Mouse (Mus musculus): Measurements from ENCODE around the gene Wfdc2. TPM values are rescaled to one million over a fixed set of nuclear protein-coding genes. Genes with fewer than 3 reads are reported as not detected.
"Not testable (repeated sequence)": the region's sequence is repeated elsewhere in the genome, so short reads cannot be mapped to it uniquely, and the experiment has no call there.

The Wfdc2 gene
- polyA plus RNA-seq, 1 experiment from 2014 or later = 0.15 TPM

DNA sequence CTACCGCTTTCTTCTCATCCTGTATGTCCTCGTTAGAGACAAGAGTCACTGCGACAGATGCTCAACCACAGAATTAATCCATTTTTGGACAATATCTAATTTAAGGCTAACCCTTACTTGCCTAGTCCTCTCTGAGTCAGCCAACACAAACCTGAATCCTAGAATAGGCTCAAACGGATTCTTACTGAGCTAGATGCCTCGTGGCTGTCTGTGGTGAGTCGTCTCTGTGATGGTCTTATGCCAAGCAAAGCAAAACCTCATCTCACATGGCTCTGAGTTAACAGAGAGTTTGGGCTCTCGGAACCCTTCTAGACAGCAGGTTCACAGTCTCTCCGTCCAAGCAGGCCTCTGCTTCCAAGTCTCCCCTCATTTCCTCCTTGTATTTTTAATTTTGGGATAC is 42.2 kb downstream of the Wfdc2 start:
- H3K27me3 ChIP-seq = no peaks in the 10 kb centered on the region
- TF ChIP-seq CTCF (IDR thresholded peaks at IDR 0.05) = no peak
- ChIA-PET CTCF (interaction anchor here (1.0 kb wide), 1 partner anchor 11 kb away, joined by 3 read pairs; the partner anchor contains the start of gene Eppin), POLR2A (no interaction called here)
- in situ Hi-C loops (cut with MboI; ENCODE audit: low pct_unique_long_range_greater_than_20kb) = no loop called here
- no peak for DNase-seq (ENCODE audit: low read depth, low spot score)
- ATAC-seq = no peak

DNA sequence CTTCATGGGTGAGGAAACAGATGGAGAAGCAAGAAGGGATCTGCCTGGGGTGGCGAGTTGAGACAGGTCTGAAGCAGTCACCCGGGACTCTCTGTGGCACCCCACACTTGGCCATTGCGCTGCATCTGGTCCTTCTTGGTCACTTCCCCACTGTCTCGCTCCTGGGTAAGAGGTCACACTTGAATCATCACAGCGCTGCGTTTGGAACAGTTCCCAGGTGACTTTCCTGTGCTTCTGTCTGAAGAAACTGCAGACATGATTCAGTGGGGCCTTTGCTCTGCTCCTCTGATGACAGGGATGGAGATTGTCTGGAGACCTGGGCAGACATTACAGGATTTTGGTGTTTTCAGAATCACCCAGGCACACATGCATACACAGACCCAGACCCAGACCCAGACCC is 46.6 kb downstream of the Wfdc2 start:
- in situ Hi-C loops (cut with MboI; ENCODE audit: low pct_unique_long_range_greater_than_20kb) = no loop called here
- no peak for TF ChIP-seq CTCF (IDR thresholded peaks at IDR 0.05)
- H3K27me3 ChIP-seq = no peaks in the 10 kb centered on the region
- ATAC-seq = no peak
- CTCF ChIA-PET = no interaction called here
- POLR2A ChIA-PET = no interaction called here
- peak; percentile 88 for DNase-seq (ENCODE audit: low read depth, low spot score)

DNA sequence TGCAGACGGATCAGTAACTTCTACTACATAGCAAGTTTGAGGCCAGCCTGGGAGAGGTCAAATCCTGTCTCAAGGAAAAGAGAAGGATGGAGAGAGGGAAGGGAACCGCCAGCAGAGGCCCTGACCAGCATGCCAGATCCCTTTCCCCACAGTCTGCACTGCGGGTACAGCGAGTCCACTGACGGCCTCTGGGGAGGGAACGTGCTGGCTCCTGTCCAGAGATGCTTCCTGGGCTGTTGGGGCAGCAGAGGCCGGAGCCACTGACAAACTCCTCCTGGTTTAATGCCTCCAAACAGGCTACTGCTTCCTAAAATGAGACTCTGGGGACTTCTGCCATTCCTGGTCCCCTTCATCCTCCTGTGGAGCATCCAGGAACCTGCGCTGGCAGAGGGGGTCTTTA is 51.3 kb downstream of the Wfdc2 start, which contains the start of the genes Wfdc6b and Wfdc8:
TSS of gene Wfdc6b (plus strand) at position 52 of the 400 bp plus-strand sequence.
TSS of gene Wfdc8 (minus strand) at position 156 of the 400 bp plus-strand sequence.
- H3K27me3 ChIP-seq; CTCF ChIA-PET; POLR2A ChIA-PET; ATAC-seq; in situ Hi-C loops (cut with MboI; ENCODE audit: low pct_unique_long_range_greater_than_20kb); DNase-seq (ENCODE audit: low read depth, low spot score): not testable (repeated sequence)

DNA sequence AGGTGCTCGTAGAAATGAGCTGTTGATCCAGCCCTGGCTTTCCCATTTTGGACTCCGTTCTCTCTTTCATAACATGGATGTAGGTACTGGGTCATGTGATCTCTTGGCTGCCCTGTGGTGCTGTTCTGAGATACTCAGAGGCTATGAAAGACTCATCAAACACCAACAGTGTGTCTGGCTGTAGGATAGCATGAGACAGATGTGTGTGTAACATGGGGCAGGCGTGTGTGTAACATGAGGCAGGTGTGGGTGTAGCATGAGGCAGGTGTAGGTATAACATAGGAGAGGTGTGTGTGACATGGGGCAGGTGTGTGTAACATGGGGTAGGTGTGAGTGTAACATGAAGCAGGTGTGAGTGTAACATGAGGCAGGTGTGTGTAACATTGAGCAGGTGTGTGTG is 53.2 kb downstream of the Wfdc2 start:
- DNase-seq (ENCODE audit: low read depth, low spot score) (no peak), ATAC-seq (no peak)
- CTCF ChIA-PET = no interaction called here
- in situ Hi-C loops (cut with MboI; ENCODE audit: low pct_unique_long_range_greater_than_20kb) = no loop called here
- no peak for TF ChIP-seq CTCF (IDR thresholded peaks at IDR 0.05)
- no peaks in the 10 kb centered on the region for H3K27me3 ChIP-seq
- POLR2A ChIA-PET = no interaction called here

Other genes with a start within 250 kb of the Wfdc2 start
- gene Svs6, start 245.7 kb upstream of the Wfdc2 start, polyA plus RNA-seq (2021) = not detected
- gene Svs5, start 229.7 kb upstream of the Wfdc2 start, polyA plus RNA-seq (2021) = not detected
- 149 TPM for gene Slpi, start 173.3 kb upstream of the Wfdc2 start, polyA plus RNA-seq (2021)
- 0.06 TPM for gene Rbpjl, start 159.3 kb upstream of the Wfdc2 start, polyA plus RNA-seq (2021)
- 0.10 TPM for gene Matn4, start 157.3 kb upstream of the Wfdc2 start, polyA plus RNA-seq (2021)
- gene Sdc4, start 118.5 kb upstream of the Wfdc2 start, polyA plus RNA-seq (2021) = 672 TPM
- 55.1 TPM for gene Sys1, start 105.4 kb upstream of the Wfdc2 start, polyA plus RNA-seq (2021)
- gene Gm20458, start 101.4 kb upstream of the Wfdc2 start, polyA plus RNA-seq (2021) = 18.5 TPM
- gene Trp53tg5, start 88.7 kb upstream of the Wfdc2 start, polyA plus RNA-seq (2021) = 0.39 TPM
- 48.8 TPM for gene Dbndd2, start 76.3 kb upstream of the Wfdc2 start, polyA plus RNA-seq (2021)
- 136 TPM for gene Pigt, start 64.9 kb upstream of the Wfdc2 start, polyA plus RNA-seq (2021)
- not detected for gene Spint3, start 11.0 kb downstream of the Wfdc2 start, polyA plus RNA-seq (2021)
- gene Wfdc6a, start 23.0 kb downstream of the Wfdc2 start, polyA plus RNA-seq (2021) = not detected
- not detected for gene Eppin, start 31.2 kb downstream of the Wfdc2 start, polyA plus RNA-seq (2021)
- gene Wfdc6b, start 51.1 kb downstream of the Wfdc2 start, polyA plus RNA-seq (2021) = not detected
- not detected for gene Wfdc8, start 51.2 kb downstream of the Wfdc2 start, polyA plus RNA-seq (2021)
- gene Wfdc16, start 76.4 kb downstream of the Wfdc2 start, polyA plus RNA-seq (2021) = not detected
- not detected for gene Wfdc10, start 93.6 kb downstream of the Wfdc2 start, polyA plus RNA-seq (2021)
- not detected for gene Wfdc9, start 94.2 kb downstream of the Wfdc2 start, polyA plus RNA-seq (2021)
- gene Wfdc11, start 111.7 kb downstream of the Wfdc2 start, polyA plus RNA-seq (2021) = not detected
- not detected for gene Wfdc13, start 122.7 kb downstream of the Wfdc2 start, polyA plus RNA-seq (2021)
- gene Spint4, start 136.1 kb downstream of the Wfdc2 start, polyA plus RNA-seq (2021) = not detected
- gene Spint5, start 152.9 kb downstream of the Wfdc2 start, polyA plus RNA-seq (2021) = not detected
- gene Wfdc3, start 183.5 kb downstream of the Wfdc2 start, polyA plus RNA-seq (2021) = 0.47 TPM
- gene Dnttip1, start 183.6 kb downstream of the Wfdc2 start, polyA plus RNA-seq (2021) = 49.8 TPM
- 106 TPM for gene Ube2c, start 207.5 kb downstream of the Wfdc2 start, polyA plus RNA-seq (2021)
- 0.18 TPM for gene Tnnc2, start 217.6 kb downstream of the Wfdc2 start, polyA plus RNA-seq (2021)
- 50.3 TPM for gene Snx21, start 223.4 kb downstream of the Wfdc2 start, polyA plus RNA-seq (2021)
- gene Acot8, start 242.5 kb downstream of the Wfdc2 start, polyA plus RNA-seq (2021) = 23.3 TPM
- gene Zswim3, start 242.7 kb downstream of the Wfdc2 start, polyA plus RNA-seq (2021) = 6.8 TPM